Mouse (Mus musculus) heart, adult 2 months (tissue): ENCODE results near the gene Fam169a.

ENCODE experiments used
- CTCF ChIP-seq: fragments of 200-600 bp; IDR thresholded peaks from 2 replicates; pipeline ENCODE4 v1.8.1; 2022; ENCODE audit warnings: antibody characterized with exemption, mild to moderate bottlenecking, moderate library complexity
- EP300 ChIP-seq: fragments of 200-500 bp; IDR thresholded peaks from 2 replicates; pipeline ENCODE4 v1.6.1; 2011; ENCODE audit warnings: low read depth, low read length, control low read depth; ENCODE audit not compliant: insufficient read depth
- POLR2A ChIP-seq: fragments of 200-500 bp; IDR thresholded peaks from 2 replicates; pipeline ENCODE4 v1.6.1; 2011; ENCODE audit warnings: mild to moderate bottlenecking, low read depth, low read length, control low read depth; ENCODE audit not compliant: insufficient read depth

DNA sequence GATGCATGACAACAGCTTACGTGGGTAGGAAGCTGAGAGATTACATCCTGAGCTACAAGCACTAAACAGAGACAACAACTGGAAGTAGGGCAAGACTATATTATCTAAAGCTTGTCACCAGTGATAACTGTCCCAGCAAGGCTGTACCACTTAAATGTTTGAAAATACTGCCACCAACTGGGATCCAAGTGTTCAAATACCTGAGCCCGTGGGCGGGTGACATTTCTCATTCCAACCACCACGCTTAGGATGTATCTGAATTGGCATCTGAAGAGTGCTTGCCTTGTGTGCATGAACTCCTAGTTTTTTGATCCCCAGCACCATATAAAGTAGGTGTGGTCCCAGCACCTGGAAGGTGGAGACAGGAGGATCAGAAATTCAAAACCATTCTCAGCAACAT lies 28.6 kb downstream of the Fam169a start:
- TF ChIP-seq CTCF: no peak
- no peak for TF ChIP-seq POLR2A
- TF ChIP-seq EP300: no peak
